Mouse (Mus musculus): ENCODE data around the gene Vwa2. TPM values are rescaled to one million over a fixed set of nuclear protein-coding genes. Genes with fewer than 3 reads are reported as not detected.

Vwa2 gene
- polyA plus RNA-seq, 1 experiment from 2014 or later: 18.3 TPM

GRCm38 (mm10) chr19:56958011-56958410 lies 84.0 kb downstream of the Vwa2 start:
- H3K27me3 ChIP-seq (ENCODE audit: insufficient read depth, low read length): no peaks in the 10 kb centered on the region

DNA sequence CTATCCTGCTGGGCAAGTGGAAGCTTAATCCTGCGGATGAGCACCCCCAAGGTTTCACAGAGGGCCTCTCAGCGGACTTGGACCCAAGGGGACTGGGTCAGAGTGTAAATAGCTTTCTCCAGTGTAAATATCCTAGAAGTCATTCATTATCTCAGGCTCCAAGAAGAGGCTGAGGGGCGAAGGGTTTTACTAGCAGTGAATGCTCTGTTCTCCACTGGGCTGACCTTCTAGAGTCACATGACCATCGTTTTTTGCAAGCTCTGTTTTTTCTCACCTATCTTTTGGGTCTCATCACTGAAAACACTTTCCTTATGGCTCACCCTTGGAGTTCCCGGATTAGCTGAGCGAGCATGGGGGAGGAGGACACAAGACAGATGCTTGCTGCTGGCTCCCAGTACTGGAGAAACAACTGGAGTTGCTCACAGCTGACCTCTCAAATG lies 84.6 kb downstream of the Vwa2 start:
- 31% methylated on average over 6 of the region's 6 CpGs for WGBS
- no peak overlapping the region for H3K9ac ChIP-seq (ENCODE audit: low read depth, low read length)
- ATAC-seq (replicated peaks; ENCODE audit: low FRiP score, low read depth) (peak; percentile 86), DNase-seq (ENCODE audit: low spot score) (peak; percentile 82)
- H3K27me3 ChIP-seq (ENCODE audit: insufficient read depth, low read length): no peaks in the 10 kb centered on the region
- no peaks in the 10 kb centered on the region for H3K9me3 ChIP-seq (replicated peaks; ENCODE audit: low read length)
- peaks cover 3% of the 10 kb centered on the region for H3K4me1 ChIP-seq (replicated peaks; ENCODE audit: insufficient read depth, low read length)
- no peak overlapping the region for H3K4me3 ChIP-seq (replicated peaks; ENCODE audit: low read depth, low read length)
- no peak for TF ChIP-seq CTCF (IDR thresholded peaks at IDR 0.05; ENCODE audit: low read depth)
- no peak overlapping the region for H3K4me2 ChIP-seq (ENCODE audit: low read length)
- H3K36me3 ChIP-seq (ENCODE audit: insufficient read depth, low read length): no peaks in the 10 kb centered on the region
- peak overlapping the region; percentile 81 for H3K27ac ChIP-seq

More at GRCm38 (mm10) chr19:56958011-56958410, 84.0 kb downstream of the Vwa2 start:
- WGBS: 50% methylated on average over 4 of the region's 4 CpGs
- Histone ChIP-seq H3K4me3 (replicated peaks; ENCODE audit: low read depth, low read length) (no peak overlapping the region), H3K9me3 (replicated peaks; ENCODE audit: low read length) (no peaks in the 10 kb centered on the region), H3K36me3 (ENCODE audit: insufficient read depth, low read length) (no peaks in the 10 kb centered on the region), H3K4me1 (replicated peaks; ENCODE audit: insufficient read depth, low read length) (peaks cover 3% of the 10 kb centered on the region), H3K27ac (peak overlapping the region; percentile 81; the same call in 1 of the 2 replicates), H3K9ac (ENCODE audit: low read depth, low read length) (no peak overlapping the region), H3K4me2 (ENCODE audit: low read length) (no peak overlapping the region)
- ATAC-seq (replicated peaks; ENCODE audit: low FRiP score, low read depth): no peak
- no peak for DNase-seq (ENCODE audit: low spot score)
- TF ChIP-seq CTCF (IDR thresholded peaks at IDR 0.05; ENCODE audit: low read depth): no peak

- 86% methylated on average over 2 of the region's 2 CpGs for WGBS
- DNase-seq (ENCODE audit: low spot score) (no peak), ATAC-seq (replicated peaks; ENCODE audit: low FRiP score, low read depth) (no peak)
Observed at GRCm38 (mm10) chr19:56959057-56959456, 85.0 kb downstream of the Vwa2 start.

GRCm38 (mm10) chr19:56959601-56960000 lies 85.6 kb downstream of the Vwa2 start:
- ATAC-seq (replicated peaks; ENCODE audit: low FRiP score, low read depth): no peak
- Histone ChIP-seq H3K27me3 (ENCODE audit: insufficient read depth, low read length) (no peaks in the 10 kb centered on the region), H3K4me3 (replicated peaks; ENCODE audit: low read depth, low read length) (no peak overlapping the region), H3K9me3 (replicated peaks; ENCODE audit: low read length) (no peaks in the 10 kb centered on the region), H3K36me3 (ENCODE audit: insufficient read depth, low read length) (no peaks in the 10 kb centered on the region), H3K4me1 (replicated peaks; ENCODE audit: insufficient read depth, low read length) (peaks cover 3% of the 10 kb centered on the region), H3K4me2 (ENCODE audit: low read length) (no peak overlapping the region), H3K9ac (ENCODE audit: low read depth, low read length) (no peak overlapping the region), H3K27ac (peak overlapping the region; percentile 81)
- no peak for DNase-seq (ENCODE audit: low spot score)
- no peak for TF ChIP-seq CTCF (IDR thresholded peaks at IDR 0.05; ENCODE audit: low read depth)
- 66% methylated on average over 3 of the region's 3 CpGs for WGBS

More at GRCm38 (mm10) chr19:56959057-56959456, 85.0 kb downstream of the Vwa2 start:
- Histone ChIP-seq H3K27me3 (ENCODE audit: insufficient read depth, low read length) (no peaks in the 10 kb centered on the region), H3K9ac (ENCODE audit: low read depth, low read length) (no peak overlapping the region), H3K4me1 (replicated peaks; ENCODE audit: insufficient read depth, low read length) (peaks cover 3% of the 10 kb centered on the region), H3K4me3 (replicated peaks; ENCODE audit: low read depth, low read length) (no peak overlapping the region), H3K4me2 (ENCODE audit: low read length) (no peak overlapping the region), H3K9me3 (replicated peaks; ENCODE audit: low read length) (no peaks in the 10 kb centered on the region), H3K36me3 (ENCODE audit: insufficient read depth, low read length) (no peaks in the 10 kb centered on the region), H3K27ac (peak overlapping the region; percentile 81)
- TF ChIP-seq CTCF (IDR thresholded peaks at IDR 0.05; ENCODE audit: low read depth): no peak

Other genes with a start within 250 kb of the Vwa2 start
- gene Adrb1, start 152.1 kb upstream of the Vwa2 start, polyA plus RNA-seq (2015; fragmentation: Nextera tagmentation; extraction: Ambion mirVana): 0.37 and 0.55 TPM in 2 replicates
- 20.3 TPM in 2 replicates for gene Ccdc186, start 52.1 kb upstream of the Vwa2 start, polyA plus RNA-seq (2015; fragmentation: Nextera tagmentation; extraction: Ambion mirVana)
- 0.48 and 0.58 TPM in 2 replicates for gene Tdrd1, start 48.0 kb upstream of the Vwa2 start, polyA plus RNA-seq (2015; fragmentation: Nextera tagmentation; extraction: Ambion mirVana)
- 21.3 and 22.0 TPM in 2 replicates for gene Afap1l2, start 134.0 kb downstream of the Vwa2 start, polyA plus RNA-seq (2015; fragmentation: Nextera tagmentation; extraction: Ambion mirVana)

Data from kidney, postnatal 0 days (tissue).